Mouse (Mus musculus) neural tube, embryonic 11.5 days (tissue): ENCODE data around the gene Dock11. TPM values are rescaled to one million over a fixed set of nuclear protein-coding genes. Genes with fewer than 3 reads are reported as not detected.

Source experiments
- ATAC-seq: fragments of 200-750 bp; cut with Nextera tagmentation; 2 replicates; pipeline ENCODE4 v1.8.0; 2017; ENCODE audit warnings: moderate number of reproducible peaks, mild to moderate bottlenecking, moderate TSS enrichment, moderate library complexity; ENCODE audit not compliant: insufficient read depth, low FRiP score, low TSS enrichment
- DNase-seq: peaks from one replicate; pipeline ENCODE4 v3.0.0-alpha.2; 2015; ENCODE audit warnings: low spot score
- H3K27ac ChIP-seq: fragments of 300-500 bp; sonication (generic); 2 replicates; pipeline ENCODE4 v1.5.1; 2014; ENCODE audit warnings: low read depth, mild to moderate bottlenecking, low read length
- H3K27me3 ChIP-seq: fragments of 300-500 bp; sonication (generic); 2 replicates; pipeline ENCODE4 v1.6.1; 2014; ENCODE audit warnings: mild to moderate bottlenecking, low read length, mixed read lengths; ENCODE audit not compliant: control insufficient read depth, insufficient read depth
- H3K36me3 ChIP-seq: fragments of 300-500 bp; sonication (generic); 2 replicates; pipeline ENCODE4 v1.6.1; 2014; ENCODE audit warnings: mild to moderate bottlenecking, low read length, moderate library complexity, mixed read lengths; ENCODE audit not compliant: control insufficient read depth, insufficient read depth
- H3K4me1 ChIP-seq: fragments of 300-500 bp; sonication (generic); 2 replicates; pipeline ENCODE4 v1.6.1; 2014; ENCODE audit warnings: low read length, mixed read lengths; ENCODE audit not compliant: control insufficient read depth, insufficient read depth
- H3K4me2 ChIP-seq: fragments of 300-500 bp; sonication (generic); 2 replicates; pipeline ENCODE4 v1.6.1; 2014; ENCODE audit warnings: low read depth, mild to moderate bottlenecking, moderate library complexity
- H3K4me3 ChIP-seq: fragments of 300-500 bp; sonication (generic); 2 replicates; pipeline ENCODE4 v1.5.1; 2014; ENCODE audit warnings: low read depth, low read length
- H3K9ac ChIP-seq: fragments of 300-500 bp; sonication (generic); 2 replicates; pipeline ENCODE4 v1.6.1; 2014; ENCODE audit warnings: mild to moderate bottlenecking, low read length
- H3K9me3 ChIP-seq: fragments of 300-500 bp; sonication (generic); 2 replicates; pipeline ENCODE4 v1.6.1; 2016; ENCODE audit warnings: low read length; ENCODE audit not compliant: control insufficient read depth
- WGBS: fragments of 180-500 bp; shearing (Covaris S2); extraction: QIAGEN DNeasy Blood & Tissue Kit; methylation state at CpG from one replicate; pipeline ENCODE4 v1.1.7; 2014; 5-methylcytosine and 5-hydroxymethylcytosine counted together
- polyA plus RNA-seq: library from polyadenylated mRNA; unstranded; fragments of >200 nt; fragmentation: Nextera tagmentation; extraction: Ambion mirVana; gene quantifications from 2 replicates; pipeline ENCODE4 v1.2.1, GENCODE M21; 2014

Gene Dock11
- polyA plus RNA-seq, result 31.4 and 32.0 TPM in 2 replicates

GRCm38 (mm10) chrX:35888087-35888895, at the start of gene Dock11:
Gene Dock11, plus strand, starts transcription at chrX:35888832.
- DNase-seq (peak; percentile 73), ATAC-seq (peak; percentile 84)
- Histone ChIP-seq H3K27me3 (no peaks in the 10 kb centered on the region), H3K9me3 (no peaks in the 10 kb centered on the region), H3K4me3 (peak within 1 kb of the TSS; percentile 51), H3K36me3 (no peaks in the 10 kb centered on the region), H3K4me2 (peak within 1 kb of the TSS; percentile 46), H3K27ac (peak within 1 kb of the TSS; percentile 76), H3K4me1 (no peaks in the 10 kb centered on the region), H3K9ac (peak within 1 kb of the TSS; percentile 67)
- WGBS, result 20% methylated on average over 35 of the region's 38 CpGs

GRCm38 (mm10) chrX:35879703-35880102, 8.9 kb upstream of the Dock11 start:
- H3K4me1 ChIP-seq, result no peaks in the 10 kb centered on the region
- no peak for ATAC-seq
- no peak overlapping the region for H3K4me3 ChIP-seq
- 60% methylated on average over 1 of the region's 1 CpGs for WGBS
- DNase-seq, result no peak
- H3K36me3 ChIP-seq, result no peaks in the 10 kb centered on the region
- no peak overlapping the region for H3K4me2 ChIP-seq
- H3K9me3 ChIP-seq, result no peaks in the 10 kb centered on the region
- H3K27me3 ChIP-seq, result no peaks in the 10 kb centered on the region
- no peak overlapping the region for H3K9ac ChIP-seq
- H3K27ac ChIP-seq, result no peak overlapping the region

- Histone ChIP-seq H3K9me3 (no peaks in the 10 kb centered on the region), H3K9ac (peak overlapping the region; percentile 67), H3K36me3 (no peaks in the 10 kb centered on the region), H3K4me3 (peak overlapping the region; percentile 51), H3K27me3 (no peaks in the 10 kb centered on the region), H3K27ac (peak overlapping the region; percentile 76), H3K4me2 (peak overlapping the region; percentile 46), H3K4me1 (no peaks in the 10 kb centered on the region)
- ATAC-seq (peak; percentile 68), DNase-seq (peak; percentile 55)
- 14% methylated on average over 56 of the region's 58 CpGs for WGBS
Measured at GRCm38 (mm10) chrX:35888945-35889799, 540 bp downstream of the Dock11 start.

GRCm38 (mm10) chrX:35889800-35890106, 1.1 kb downstream of the Dock11 start:
- peak; percentile 25; the same call in 1 of the 2 replicates for ATAC-seq
- Histone ChIP-seq H3K4me2 (peak overlapping the region; percentile 46), H3K9me3 (no peaks in the 10 kb centered on the region), H3K27ac (no peak overlapping the region), H3K4me1 (no peaks in the 10 kb centered on the region), H3K9ac (peak overlapping the region; percentile 67), H3K4me3 (peak overlapping the region; percentile 51), H3K27me3 (no peaks in the 10 kb centered on the region), H3K36me3 (no peaks in the 10 kb centered on the region)
- DNase-seq, result no peak
- WGBS, result 7% methylated on average over 8 of the region's 8 CpGs

GRCm38 (mm10) chrX:35891534-35892125, 3.0 kb downstream of the Dock11 start:
- Histone ChIP-seq H3K9me3 (no peaks in the 10 kb centered on the region), H3K4me2 (no peak overlapping the region), H3K27me3 (no peaks in the 10 kb centered on the region), H3K4me1 (no peaks in the 10 kb centered on the region), H3K27ac (no peak overlapping the region), H3K9ac (no peak overlapping the region), H3K36me3 (no peaks in the 10 kb centered on the region), H3K4me3 (no peak overlapping the region)
- no peak for ATAC-seq
- WGBS, result 62% methylated on average over 5 of the region's 5 CpGs
- DNase-seq, result no peak

GRCm38 (mm10) chrX:35892377-35892776, 3.7 kb downstream of the Dock11 start:
- no peak for ATAC-seq
- H3K27me3 ChIP-seq, result no peaks in the 10 kb centered on the region
- no peak overlapping the region for H3K4me2 ChIP-seq
- WGBS, result 57% methylated on average over 5 of the region's 5 CpGs
- H3K9me3 ChIP-seq, result no peaks in the 10 kb centered on the region
- DNase-seq, result no peak
- H3K9ac ChIP-seq, result no peak overlapping the region
- H3K4me1 ChIP-seq, result no peaks in the 10 kb centered on the region
- no peak overlapping the region for H3K4me3 ChIP-seq
- no peak overlapping the region for H3K27ac ChIP-seq
- no peaks in the 10 kb centered on the region for H3K36me3 ChIP-seq

GRCm38 (mm10) chrX:35897648-35898500, 9.2 kb downstream of the Dock11 start:
- H3K4me3 ChIP-seq, result no peak overlapping the region
- 83% methylated on average over 11 of the region's 11 CpGs for WGBS
- ATAC-seq, result no peak
- H3K36me3 ChIP-seq, result no peaks in the 10 kb centered on the region
- no peak overlapping the region for H3K9ac ChIP-seq
- no peaks in the 10 kb centered on the region for H3K9me3 ChIP-seq
- H3K4me1 ChIP-seq, result no peaks in the 10 kb centered on the region
- no peak overlapping the region for H3K4me2 ChIP-seq
- no peak overlapping the region for H3K27ac ChIP-seq
- no peak for DNase-seq
- H3K27me3 ChIP-seq, result no peaks in the 10 kb centered on the region

GRCm38 (mm10) chrX:35898501-35898766, 9.8 kb downstream of the Dock11 start:
- Histone ChIP-seq H3K4me1 (no peaks in the 10 kb centered on the region), H3K4me2 (no peak overlapping the region), H3K4me3 (no peak overlapping the region), H3K36me3 (no peaks in the 10 kb centered on the region), H3K9ac (no peak overlapping the region), H3K9me3 (no peaks in the 10 kb centered on the region), H3K27me3 (no peaks in the 10 kb centered on the region), H3K27ac (no peak overlapping the region)
- ATAC-seq, result no peak
- 92% methylated on average over 2 of the region's 2 CpGs for WGBS
- no peak for DNase-seq
